Mouse (Mus musculus): Measurements from ENCODE around the gene Gtf3c4. TPM values are rescaled to one million over a fixed set of nuclear protein-coding genes. Genes with fewer than 3 reads are reported as not detected.

Gtf3c4 gene
- polyA plus RNA-seq, 1 experiment = 4.7 TPM

DNA sequence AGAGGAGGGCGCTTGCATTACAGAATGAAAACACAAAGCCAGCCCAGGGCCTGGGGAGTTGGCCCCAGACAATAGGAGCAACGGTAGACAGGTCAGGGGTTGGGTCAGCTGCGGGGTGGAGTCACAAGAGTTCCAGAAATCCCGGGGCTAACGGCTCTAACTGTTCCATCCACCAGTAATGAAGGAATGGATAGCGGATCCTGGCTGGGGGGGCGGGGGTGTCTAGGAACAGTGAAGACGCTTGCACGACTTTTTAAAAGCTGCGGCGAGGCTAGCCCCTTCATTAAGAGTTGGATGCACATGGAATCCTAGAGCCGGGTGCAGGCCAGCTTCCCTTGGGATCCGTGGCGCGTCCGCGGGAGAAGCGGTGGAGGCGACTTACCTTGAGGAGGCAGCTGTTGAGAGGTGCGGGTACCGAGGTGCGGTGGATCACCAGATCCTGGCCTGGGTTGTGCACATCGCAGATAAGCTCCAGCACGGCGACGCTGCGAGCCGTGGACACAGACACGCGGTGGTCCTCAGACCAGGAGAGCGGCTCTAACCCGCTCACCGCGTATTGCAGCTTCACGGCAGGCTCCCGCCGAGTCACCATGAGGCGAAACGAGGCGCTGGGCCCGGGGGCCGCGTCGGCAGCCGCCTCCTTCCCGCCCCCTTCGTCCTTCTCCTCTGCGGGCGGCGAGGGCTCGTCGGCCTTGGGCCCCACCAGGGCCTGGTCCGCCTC, 499 bp downstream of the Gtf3c4 start:
- TF ChIP-seq POLR2A (IDR thresholded peaks at IDR 0.05; ENCODE audit: low read depth, low read length) (no peak), CTCF (IDR thresholded peaks at IDR 0.05; ENCODE audit: extremely low read depth, insufficient read length, insufficient replicate concordance, low read depth, low read length) (no peak)
- WGBS = under 1% methylated on average over 53 of the region's 53 CpGs
- H3K27me3 ChIP-seq (ENCODE audit: control insufficient read depth, insufficient read depth, low read length) = no peaks in the 10 kb centered on the region
- H3K36me3 ChIP-seq (ENCODE audit: control insufficient read depth, insufficient read depth, low read length) = peaks cover 5% of the 10 kb centered on the region
- peak overlapping the region; percentile 84 for H3K4me3 ChIP-seq (ENCODE audit: low read depth, low read length)
- peaks cover 2% of the 10 kb centered on the region for H3K4me1 ChIP-seq (ENCODE audit: control insufficient read depth, insufficient read depth, insufficient read length, low read length)
- H3K27ac ChIP-seq (ENCODE audit: insufficient read depth, low read depth, low read length) = peak overlapping the region; percentile 90; the same call in 1 of the 2 replicates

DNA sequence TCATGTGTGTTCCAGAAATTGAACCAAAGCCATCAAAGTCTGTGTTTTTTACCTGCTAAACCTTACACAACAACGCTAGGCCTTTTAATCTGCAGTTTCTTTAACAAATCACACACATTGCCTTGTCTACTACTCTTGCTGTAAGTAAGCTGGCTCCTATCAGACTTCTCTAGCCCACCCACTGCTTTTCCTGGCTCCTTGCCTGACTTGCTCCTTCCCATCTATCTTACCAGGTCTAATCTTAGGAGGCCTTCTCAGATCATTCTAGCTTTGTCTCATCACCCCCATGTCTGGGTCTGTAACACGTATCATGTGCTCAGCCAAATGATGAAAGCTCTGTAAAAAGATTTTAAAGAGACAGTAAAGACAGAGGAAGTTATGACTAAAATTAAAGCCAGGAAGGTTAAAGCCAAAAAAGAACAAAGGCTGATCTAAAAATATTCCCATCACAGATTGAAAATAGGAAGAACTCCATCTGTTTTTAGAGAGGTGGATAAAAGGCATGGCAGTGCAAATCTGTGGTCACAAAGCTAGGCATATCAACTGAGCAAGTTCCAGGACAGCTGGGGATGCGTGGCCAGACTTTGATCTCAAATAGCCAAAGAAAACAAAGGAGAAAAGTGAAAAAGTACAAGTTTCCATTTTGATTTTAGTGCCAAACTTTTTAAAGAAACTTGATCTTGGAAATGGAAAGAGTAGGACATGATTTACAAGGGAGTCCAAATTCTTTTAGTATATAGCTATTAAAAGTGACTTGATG, 3.8 kb downstream of the Gtf3c4 start:
- H3K27ac ChIP-seq (ENCODE audit: insufficient read depth, low read depth, low read length) = no peak overlapping the region
- peaks cover 16% of the 10 kb centered on the region for H3K36me3 ChIP-seq (ENCODE audit: control insufficient read depth, insufficient read depth, low read length)
- TF ChIP-seq CTCF (IDR thresholded peaks at IDR 0.05; ENCODE audit: extremely low read depth, insufficient read length, insufficient replicate concordance, low read depth, low read length) = no peak
- no peak for TF ChIP-seq POLR2A (IDR thresholded peaks at IDR 0.05; ENCODE audit: low read depth, low read length)
- H3K4me3 ChIP-seq (ENCODE audit: low read depth, low read length) = no peak overlapping the region
- 75% methylated on average over 3 of the region's 3 CpGs for WGBS
- no peaks in the 10 kb centered on the region for H3K27me3 ChIP-seq (ENCODE audit: control insufficient read depth, insufficient read depth, low read length)
- H3K4me1 ChIP-seq (ENCODE audit: control insufficient read depth, insufficient read depth, insufficient read length, low read length) = peaks cover 2% of the 10 kb centered on the region

DNA sequence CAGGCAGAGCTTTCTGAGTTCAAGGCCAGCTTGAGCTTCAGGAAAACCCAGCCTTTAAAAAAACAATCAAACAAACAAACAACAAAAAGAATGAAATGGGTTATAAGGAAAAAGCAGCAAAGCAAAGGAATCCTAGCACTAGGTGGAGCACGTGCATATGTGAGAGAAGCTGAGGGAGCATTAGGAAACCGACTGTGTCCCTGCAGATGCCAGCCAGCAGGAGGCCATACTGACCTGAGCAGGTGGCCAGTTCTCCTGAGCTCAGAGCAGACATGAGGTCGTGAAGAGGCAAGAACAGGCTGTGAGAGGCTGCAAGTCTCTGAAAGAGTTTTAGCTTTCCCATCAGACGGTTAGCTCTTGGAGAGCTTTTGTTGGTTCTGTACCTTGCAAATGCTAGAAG, 10.9 kb downstream of the Gtf3c4 start:
- WGBS = 39% methylated on average over 4 of the region's 4 CpGs
- Histone ChIP-seq H3K27ac (ENCODE audit: insufficient read depth, low read depth, low read length) (no peak overlapping the region), H3K4me3 (ENCODE audit: low read depth, low read length) (no peak overlapping the region), H3K36me3 (ENCODE audit: control insufficient read depth, insufficient read depth, low read length) (peaks cover 50% of the 10 kb centered on the region), H3K4me1 (ENCODE audit: control insufficient read depth, insufficient read depth, insufficient read length, low read length) (no peaks in the 10 kb centered on the region), H3K27me3 (ENCODE audit: control insufficient read depth, insufficient read depth, low read length) (no peaks in the 10 kb centered on the region)
- TF ChIP-seq POLR2A (IDR thresholded peaks at IDR 0.05; ENCODE audit: low read depth, low read length) (no peak), CTCF (IDR thresholded peaks at IDR 0.05; ENCODE audit: extremely low read depth, insufficient read length, insufficient replicate concordance, low read depth, low read length) (peak; percentile 12; the same call in 1 of the 2 replicates)

DNA sequence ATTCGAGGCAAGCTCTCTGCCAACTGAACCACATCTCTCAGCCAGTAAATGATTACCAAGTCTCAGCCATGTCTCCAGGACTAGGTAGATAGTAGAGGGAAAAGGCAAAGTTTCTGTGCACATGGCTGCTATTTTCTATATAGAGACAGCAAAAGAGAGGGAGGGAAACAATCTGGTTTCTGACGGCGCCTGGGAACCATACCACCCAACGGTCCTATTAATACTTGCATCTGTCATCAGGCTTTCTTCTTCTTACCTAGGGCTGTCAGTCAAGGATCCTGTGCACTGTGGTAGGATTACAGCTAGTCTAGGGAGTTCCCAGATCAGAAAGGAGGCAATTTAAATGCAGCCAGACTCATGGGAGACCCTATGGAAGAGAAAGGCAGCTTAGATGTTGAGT, 21.3 kb downstream of the Gtf3c4 start:
- Histone ChIP-seq H3K27ac (ENCODE audit: insufficient read depth, low read depth, low read length) (no peak overlapping the region), H3K36me3 (ENCODE audit: control insufficient read depth, insufficient read depth, low read length) (peaks cover 7% of the 10 kb centered on the region), H3K4me3 (ENCODE audit: low read depth, low read length) (no peak overlapping the region), H3K27me3 (ENCODE audit: control insufficient read depth, insufficient read depth, low read length) (no peaks in the 10 kb centered on the region), H3K4me1 (ENCODE audit: control insufficient read depth, insufficient read depth, insufficient read length, low read length) (no peaks in the 10 kb centered on the region)
- 41% methylated on average over 4 of the region's 4 CpGs for WGBS
- TF ChIP-seq POLR2A (IDR thresholded peaks at IDR 0.05; ENCODE audit: low read depth, low read length) (no peak), CTCF (IDR thresholded peaks at IDR 0.05; ENCODE audit: extremely low read depth, insufficient read length, insufficient replicate concordance, low read depth, low read length) (no peak)

DNA sequence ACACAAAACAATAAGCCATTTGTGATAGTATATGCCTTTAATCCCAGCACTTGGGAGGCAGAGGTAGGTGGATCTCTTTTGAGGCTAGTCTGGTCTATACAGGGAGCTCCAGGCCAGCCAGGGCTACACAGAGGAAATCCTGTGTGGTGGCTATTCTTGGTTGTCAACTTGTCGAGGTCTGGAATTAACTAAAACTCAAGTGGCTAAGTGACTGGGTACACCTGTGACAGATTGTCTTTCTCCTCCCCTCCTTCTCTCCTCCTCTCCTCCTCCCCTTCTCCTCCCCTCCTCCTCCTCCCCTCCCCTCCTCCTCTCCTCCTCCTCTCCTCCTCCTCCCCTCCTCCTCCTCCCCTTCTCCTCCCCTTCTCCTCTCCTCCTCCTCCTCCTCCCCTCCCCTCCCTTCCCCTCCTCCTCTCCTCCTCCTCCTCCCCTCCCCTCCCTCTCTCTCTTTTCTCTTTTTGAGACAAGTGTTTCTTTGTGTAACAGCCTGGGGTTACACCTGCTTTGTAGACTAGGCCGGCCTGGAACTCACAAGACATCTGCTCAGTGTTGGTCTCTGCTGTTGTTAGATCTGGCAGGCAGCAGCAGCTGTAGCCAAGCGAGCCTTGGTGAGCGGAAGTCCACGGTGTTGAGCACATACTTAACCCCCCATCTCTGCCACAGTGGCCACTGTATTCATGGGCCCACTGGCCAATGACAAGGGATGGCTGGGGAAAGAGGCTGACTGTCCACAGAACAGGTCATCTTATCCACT, 29.7 kb downstream of the Gtf3c4 start:
- H3K4me3 ChIP-seq (ENCODE audit: low read depth, low read length) = no peak overlapping the region
- H3K4me1 ChIP-seq (ENCODE audit: control insufficient read depth, insufficient read depth, insufficient read length, low read length) = no peaks in the 10 kb centered on the region
- TF ChIP-seq CTCF (IDR thresholded peaks at IDR 0.05; ENCODE audit: extremely low read depth, insufficient read length, insufficient replicate concordance, low read depth, low read length) (no peak), POLR2A (IDR thresholded peaks at IDR 0.05; ENCODE audit: low read depth, low read length) (no peak)
- no peak overlapping the region for H3K27ac ChIP-seq (ENCODE audit: insufficient read depth, low read depth, low read length)
- no peaks in the 10 kb centered on the region for H3K36me3 ChIP-seq (ENCODE audit: control insufficient read depth, insufficient read depth, low read length)
- WGBS = 33% methylated on average over 5 of the region's 5 CpGs
- no peaks in the 10 kb centered on the region for H3K27me3 ChIP-seq (ENCODE audit: control insufficient read depth, insufficient read depth, low read length)

DNA sequence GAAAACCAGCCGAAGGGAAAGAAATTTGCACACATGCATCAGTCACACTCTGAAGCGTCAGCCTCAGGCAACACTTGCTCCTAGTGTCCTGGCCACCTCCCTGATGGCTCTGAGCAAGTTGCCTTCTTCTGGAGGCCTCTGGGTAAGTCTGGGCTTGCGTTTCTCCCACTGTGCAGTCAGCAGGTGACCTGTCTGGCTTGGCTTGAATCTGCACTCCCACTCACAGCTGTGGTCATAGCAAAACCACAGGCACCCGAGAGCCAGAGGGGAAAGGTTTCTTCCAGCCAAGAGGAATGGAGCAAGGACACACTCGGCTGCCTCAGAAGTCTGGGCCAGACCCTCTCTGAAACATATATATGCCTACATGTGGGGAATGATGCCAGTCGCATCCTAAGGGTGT, 31.3 kb downstream of the Gtf3c4 start:
- WGBS = 76% methylated on average over 6 of the region's 6 CpGs
- H3K4me1 ChIP-seq (ENCODE audit: control insufficient read depth, insufficient read depth, insufficient read length, low read length) = no peaks in the 10 kb centered on the region
- no peaks in the 10 kb centered on the region for H3K27me3 ChIP-seq (ENCODE audit: control insufficient read depth, insufficient read depth, low read length)
- no peaks in the 10 kb centered on the region for H3K36me3 ChIP-seq (ENCODE audit: control insufficient read depth, insufficient read depth, low read length)
- H3K27ac ChIP-seq (ENCODE audit: insufficient read depth, low read depth, low read length) = no peak overlapping the region
- H3K4me3 ChIP-seq (ENCODE audit: low read depth, low read length) = no peak overlapping the region
- TF ChIP-seq POLR2A (IDR thresholded peaks at IDR 0.05; ENCODE audit: low read depth, low read length) = no peak
- no peak for TF ChIP-seq CTCF (IDR thresholded peaks at IDR 0.05; ENCODE audit: extremely low read depth, insufficient read length, insufficient replicate concordance, low read depth, low read length)
